Mouse (Mus musculus): ENCODE data around the gene Elovl7. TPM values are rescaled to one million over a fixed set of nuclear protein-coding genes. Genes with fewer than 3 reads are reported as not detected.

The Elovl7 gene
- 1 to 10 TPM; 6.0 to 7.5 TPM for total RNA-seq (2023)

GRCm38 (mm10) chr13:108214081-108214484, at the start of gene Elovl7:
Gene Elovl7, plus strand, starts transcription at chr13:108214404.

GRCm38 (mm10) chr13:108315702-108316486, 101.7 kb downstream of the Elovl7 start, which contains the start of gene Depdc1b:
Gene Depdc1b, plus strand, starts transcription at chr13:108316332.

Other genes starting within 250 kb of the Elovl7 start
- gene Smim15, start 170.0 kb upstream of the Elovl7 start, total RNA-seq (2023), result 10 to 100 TPM; 21.8 to 30.9 TPM
- 1 to 10 TPM; 1.7 to 4.7 TPM for gene Ndufaf2, start 55.8 kb upstream of the Elovl7 start, total RNA-seq (2023)
- 1 to 10 TPM; 6.5 to 7.0 TPM for gene Ercc8, start 55.7 kb upstream of the Elovl7 start, total RNA-seq (2023)
- 10 to 100 TPM; 41.2 to 43.5 TPM for gene Depdc1b, start 101.9 kb downstream of the Elovl7 start, total RNA-seq (2023)
- gene Pde4d, start 235.5 kb downstream of the Elovl7 start, total RNA-seq (2023), result 10 to 100 TPM; 15.3 to 24.8 TPM